9 mouse cellular contexts compared by ENCODE assay signal in genomic region chr2:94333841-94334741, GRCm38 (mm10).
DNase-seq lines count a peak whose midpoint lies in the region; ATAC-seq and TF ChIP-seq lines count a peak whose summit lies in the region.
"Had no signal": no experiment of that assay in that cellular context is flagged by ENCODE, and none has a peak within 500 bp of the region (broad histone marks: within the 10 kb centered on the region; RNA-seq: fewer than 3 reads in every experiment).

No protein-coding gene starts in this region.

- no peaks in the 10 kb centered on the region for H3K9me3 ChIP-seq in kidney, embryonic 15.5 days (replicated peaks)
- H3K9me3 ChIP-seq in lung, embryonic 16.5 days (ENCODE audit: control insufficient read depth, low read length): no peaks in the 10 kb centered on the region
- H3K9me3 ChIP-seq: liver, embryonic 13.5 days had no signal

- no peak for TF ChIP-seq EP300 in heart, adult 2 months (IDR thresholded peaks at IDR 0.05; ENCODE audit: insufficient read depth, low read depth, low read length)

- H3K36me3 ChIP-seq in kidney, adult 2 months (ENCODE audit: control insufficient read depth, insufficient read depth, low read length): peaks cover 2% of the 10 kb centered on the region; the same call in 1 of the 2 replicates
- peaks cover 58% of the 10 kb centered on the region for H3K36me3 ChIP-seq in kidney, embryonic 15.5 days
- peaks cover 2% of the 10 kb centered on the region for H3K36me3 ChIP-seq in heart, adult 2 months (ENCODE audit: control insufficient read depth, insufficient read depth, low read length)
- peaks cover 14% of the 10 kb centered on the region for H3K36me3 ChIP-seq in lung, embryonic 16.5 days (ENCODE audit: control insufficient read depth, insufficient read depth, low read length)

- no peak for ATAC-seq in kidney, embryonic 15.5 days (replicated peaks; ENCODE audit: low FRiP score)
- peak; percentile 38; the same call in 1 of the 2 replicates for ATAC-seq in lung, embryonic 16.5 days (ENCODE audit: low read depth)
- ATAC-seq: Patski had no signal

- peak; percentile 73 for DNase-seq in kidney, adult 2 months
- DNase-seq in cerebellum, adult 2 months: peak; percentile 42 to 68
- DNase-seq in heart, adult 2 months: peak in 1 of 2 experiments; percentile 49
- no peak for DNase-seq in left cerebral cortex, adult 8-10 months (ENCODE audit: low spot score in 2 of 2)
- DNase-seq in layer of hippocampus, postnatal 36 days: no peak
- DNase-seq: liver, embryonic 13.5 days had no signal

- no peak overlapping the region for H3K4me3 ChIP-seq in kidney, adult 2 months (ENCODE audit: insufficient read depth, low read depth, low read length)
- H3K4me3 ChIP-seq in kidney, embryonic 15.5 days (replicated peaks): no peak overlapping the region
- H3K4me3 ChIP-seq in cerebellum, adult 2 months (replicated peaks; ENCODE audit: insufficient read depth, low read depth, low read length): no peak overlapping the region
- H3K4me3 ChIP-seq in heart, adult 2 months: no peak overlapping the region
- no peak overlapping the region for H3K4me3 ChIP-seq in lung, embryonic 16.5 days (ENCODE audit: low read length)
- H3K4me3 ChIP-seq: liver, embryonic 13.5 days had no signal

- H3K4me1 ChIP-seq in kidney, adult 2 months (ENCODE audit: control insufficient read depth, insufficient read depth, low read length): no peaks in the 10 kb centered on the region
- H3K4me1 ChIP-seq in kidney, embryonic 15.5 days: no peaks in the 10 kb centered on the region
- peaks cover 24% of the 10 kb centered on the region for H3K4me1 ChIP-seq in cerebellum, adult 2 months (ENCODE audit: control insufficient read depth, insufficient read depth, low read length)
- H3K4me1 ChIP-seq in heart, adult 2 months (ENCODE audit: control insufficient read depth, insufficient read depth, low read length): peaks cover 11% of the 10 kb centered on the region
- peaks cover 5% of the 10 kb centered on the region; the same call in 1 of the 2 replicates for H3K4me1 ChIP-seq in lung, embryonic 16.5 days (replicated peaks; ENCODE audit: control insufficient read depth, insufficient read depth, low read length)

- no peak overlapping the region for H3K4me2 ChIP-seq in kidney, embryonic 15.5 days
- no peak overlapping the region for H3K4me2 ChIP-seq in lung, embryonic 16.5 days (ENCODE audit: low read depth, low read length)
- H3K4me2 ChIP-seq: liver, embryonic 13.5 days had no signal

- no peak overlapping the region for H3K9ac ChIP-seq in kidney, embryonic 15.5 days
- H3K9ac ChIP-seq in heart, adult 2 months (ENCODE audit: low read depth, low read length): peak overlapping the region; percentile 35
- H3K9ac ChIP-seq in lung, embryonic 16.5 days (ENCODE audit: low read length): no peak overlapping the region
- H3K9ac ChIP-seq: liver, embryonic 13.5 days had no signal

- no peaks in the 10 kb centered on the region for H3K79me2 ChIP-seq in heart, adult 2 months (replicated peaks; ENCODE audit: control insufficient read depth, insufficient read depth, low read length)

- intact Hi-C loops in heart, adult 2 months (cut with DNase I): loop anchor here (5.0 kb wide), 1 partner anchor 73 kb away; the partner anchor contains the start of gene Ttc17

- H3K27me3 ChIP-seq in kidney, adult 2 months (replicated peaks; ENCODE audit: control insufficient read depth, insufficient read depth, low read length): no peaks in the 10 kb centered on the region
- H3K27me3 ChIP-seq in kidney, embryonic 15.5 days: no peaks in the 10 kb centered on the region
- no peaks in the 10 kb centered on the region for H3K27me3 ChIP-seq in cerebellum, adult 2 months (ENCODE audit: control insufficient read depth, insufficient read depth, low read length)
- H3K27me3 ChIP-seq in heart, adult 2 months (ENCODE audit: control insufficient read depth, insufficient read depth, low read length): no peaks in the 10 kb centered on the region
- H3K27me3 ChIP-seq in lung, embryonic 16.5 days (ENCODE audit: control insufficient read depth, insufficient read depth, low read depth, low read length): no peaks in the 10 kb centered on the region
- H3K27me3 ChIP-seq: liver, embryonic 13.5 days; Patski had no signal

- 69% methylated on average over 14 of the region's 14 CpGs for WGBS in kidney, adult 2 months
- 86% methylated on average over 14 of the region's 14 CpGs for WGBS in kidney, embryonic 15.5 days
- 19% methylated on average over 14 of the region's 14 CpGs for WGBS in cerebellum, adult 2 months
- WGBS in heart, adult 2 months: 18% methylated on average over 14 of the region's 14 CpGs
- 69% methylated on average over 14 of the region's 14 CpGs for WGBS in lung, embryonic 16.5 days

- H3K27ac ChIP-seq in kidney, adult 2 months (ENCODE audit: insufficient read depth, low read depth, low read length): no peak overlapping the region
- no peak overlapping the region for H3K27ac ChIP-seq in kidney, embryonic 15.5 days
- 0 out of 2 replicates have a peak overlapping the region, but pooled peaks have one; percentile 25 for H3K27ac ChIP-seq in cerebellum, adult 2 months (ENCODE audit: insufficient read depth, low read length)
- H3K27ac ChIP-seq in heart, adult 2 months: peak overlapping the region; percentile 48
- H3K27ac ChIP-seq in lung, embryonic 16.5 days (ENCODE audit: low read length): peak overlapping the region; percentile 28; the same call in 1 of the 2 replicates
- H3K27ac ChIP-seq: liver, embryonic 13.5 days had no signal

- TF ChIP-seq CTCF in kidney, adult 2 months (conservative IDR thresholded peaks at IDR 0.05; ENCODE audit: insufficient read depth, insufficient read length, low read depth, low read length): no peak
- no peak for TF ChIP-seq CTCF in cerebellum, adult 2 months (IDR thresholded peaks at IDR 0.05; ENCODE audit: borderline replicate concordance, insufficient read depth, low read depth, low read length)
- TF ChIP-seq CTCF in heart, adult 2 months (IDR thresholded peaks at IDR 0.05): no peak

- TF ChIP-seq POLR2A in kidney, adult 2 months (IDR thresholded peaks at IDR 0.05; ENCODE audit: low read depth, low read length): no peak
- no peak for TF ChIP-seq POLR2A in cerebellum, adult 2 months (IDR thresholded peaks at IDR 0.05; ENCODE audit: borderline replicate concordance, insufficient read depth, low read length)
- TF ChIP-seq POLR2A in heart, adult 2 months (IDR thresholded peaks at IDR 0.05; ENCODE audit: insufficient read depth, low read depth, low read length): no peak

Comparison
In these comparisons a context has a peak if more than half of its experiments do, and no peak if none do; other contexts are left out.
1. DNase-seq: peak in kidney, adult 2 months (single experiment) and cerebellum, adult 2 months (2 of 2); none in left cerebral cortex, adult 8-10 months (0 of 2) and layer of hippocampus, postnatal 36 days (0 of 2).
2. H3K27ac ChIP-seq: peak in cerebellum, adult 2 months (single experiment), heart, adult 2 months (single experiment) and lung, embryonic 16.5 days (single experiment); none in kidney, adult 2 months (single experiment) and kidney, embryonic 15.5 days (single experiment).